Mouse (Mus musculus) megakaryocyte, embryonic 14.5 days (primary cell): ENCODE measurements around the gene Tbc1d9b. TPM values are rescaled to one million over a fixed set of nuclear protein-coding genes. Genes with fewer than 3 reads are reported as not detected.

ENCODE experiments used
- H3K27me3 ChIP-seq: replicated peaks from 2 replicates; pipeline ENCODE3; 2012; ENCODE audit warnings: inconsistent platforms
- H3K36me3 ChIP-seq: replicated peaks from 2 replicates; pipeline ENCODE3; 2012; ENCODE audit warnings: low read length, inconsistent platforms, mixed read lengths
- H3K4me1 ChIP-seq: 2 replicates; pipeline ENCODE4 v1.6.1; 2012; ENCODE audit warnings: inconsistent platforms
- H3K4me3 ChIP-seq: replicated peaks from 2 replicates; pipeline ENCODE3; 2012; ENCODE audit warnings: moderate library complexity, mild to moderate bottlenecking, inconsistent platforms
- H3K9me3 ChIP-seq: 2 replicates; pipeline ENCODE4 v1.6.1; 2012; ENCODE audit warnings: inconsistent platforms
- FLI1 ChIP-seq: IDR thresholded peaks from 2 replicates; pipeline ENCODE4 v1.6.1; 2012; ENCODE audit warnings: low read length, inconsistent platforms, mixed read lengths
- GATA1 ChIP-seq: IDR thresholded peaks from 3 replicates; pipeline ENCODE4 v1.6.1; 2012; ENCODE audit warnings: mixed read lengths, low read length, inconsistent platforms, borderline replicate concordance
- polyA plus RNA-seq: library from polyadenylated mRNA; stranded (reverse); fragments of >175 nt; gene quantifications from 2 replicates; pipeline ENCODE4 v1.2.3, GENCODE M21; 2012; ENCODE audit warnings: low replicate concordance; ENCODE audit not compliant: insufficient read depth

Gene Tbc1d9b
- polyA plus RNA-seq, 1 experiment: 34.0 TPM

DNA sequence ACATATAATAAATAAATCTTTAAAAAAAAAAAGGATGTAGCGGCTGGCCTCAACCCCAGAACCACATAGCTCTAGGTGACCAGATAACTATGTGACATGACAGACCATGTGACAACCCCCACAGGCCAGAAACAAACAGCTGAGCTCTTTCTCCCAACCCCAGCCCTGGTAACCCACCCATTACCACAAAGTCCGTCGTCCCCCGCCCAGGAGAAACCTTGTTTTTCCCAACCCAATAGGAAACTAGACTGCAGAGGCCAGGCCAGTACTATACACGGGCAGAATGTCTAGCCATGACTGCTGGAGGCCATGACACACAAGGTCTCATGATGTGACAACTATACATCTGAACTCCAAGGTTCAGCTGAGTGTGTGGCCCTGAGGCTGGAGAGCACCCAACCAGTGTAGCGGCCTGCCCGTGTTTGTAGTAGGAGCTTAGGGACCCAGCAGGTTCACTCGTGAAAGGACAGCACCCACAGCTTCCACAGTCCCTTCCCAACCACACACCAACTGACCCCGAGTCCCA, 72.2 kb downstream of the Tbc1d9b start:
- Histone ChIP-seq H3K4me3 (no peak overlapping the region), H3K9me3 (no peaks in the 10 kb centered on the region), H3K27me3 (no peaks in the 10 kb centered on the region), H3K36me3 (peaks cover 97% of the 10 kb centered on the region), H3K4me1 (peaks cover 44% of the 10 kb centered on the region)
- TF ChIP-seq FLI1 (no peak), GATA1 (no peak)

DNA sequence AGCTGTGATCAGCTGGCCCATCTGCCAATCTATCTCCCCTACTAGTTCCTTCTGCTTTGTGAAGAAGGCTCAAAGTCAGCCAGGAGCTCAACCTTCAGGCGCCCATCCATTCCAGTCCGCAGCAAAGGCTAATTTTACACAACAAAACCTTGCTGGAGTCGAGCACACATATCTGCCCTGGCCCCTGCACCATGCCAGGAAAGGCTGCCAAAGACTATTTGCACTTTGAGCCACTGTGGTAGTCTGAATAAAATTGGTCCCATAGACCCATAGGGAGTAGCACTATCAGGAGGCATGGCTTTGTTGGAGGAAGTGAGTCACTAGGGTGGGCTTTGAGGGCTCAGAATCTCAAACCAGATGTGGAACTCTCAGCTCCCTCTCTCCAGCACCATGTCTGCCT, 74.2 kb downstream of the Tbc1d9b start:
- Histone ChIP-seq H3K9me3 (no peaks in the 10 kb centered on the region), H3K4me1 (peaks cover 52% of the 10 kb centered on the region), H3K36me3 (peaks cover 87% of the 10 kb centered on the region), H3K27me3 (no peaks in the 10 kb centered on the region), H3K4me3 (no peak overlapping the region)
- TF ChIP-seq GATA1 (no peak), FLI1 (no peak)

DNA sequence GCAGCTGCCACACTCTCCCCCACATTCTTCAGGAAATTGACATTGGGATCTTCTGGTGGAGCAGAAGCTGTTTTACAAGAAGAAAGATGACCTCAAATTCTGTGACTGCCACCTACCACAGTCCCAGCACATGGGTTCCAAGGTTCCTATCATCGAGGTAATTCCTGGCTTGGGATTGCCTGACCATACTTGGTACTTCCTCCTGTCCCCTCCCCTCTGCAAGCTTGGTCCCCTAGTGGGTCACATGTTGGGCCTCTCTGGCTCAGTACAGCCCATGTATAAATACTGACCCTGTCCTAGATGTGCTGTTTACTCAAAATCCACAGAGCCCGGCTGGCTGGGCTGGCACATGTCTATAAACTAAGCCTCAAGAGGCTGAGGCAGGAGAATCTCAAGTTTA, 74.8 kb downstream of the Tbc1d9b start:
- H3K27me3 ChIP-seq: no peaks in the 10 kb centered on the region
- no peak overlapping the region for H3K4me3 ChIP-seq
- no peaks in the 10 kb centered on the region for H3K9me3 ChIP-seq
- peaks cover 56% of the 10 kb centered on the region for H3K4me1 ChIP-seq
- peaks cover 81% of the 10 kb centered on the region for H3K36me3 ChIP-seq
- TF ChIP-seq FLI1 (no peak), GATA1 (no peak)

DNA sequence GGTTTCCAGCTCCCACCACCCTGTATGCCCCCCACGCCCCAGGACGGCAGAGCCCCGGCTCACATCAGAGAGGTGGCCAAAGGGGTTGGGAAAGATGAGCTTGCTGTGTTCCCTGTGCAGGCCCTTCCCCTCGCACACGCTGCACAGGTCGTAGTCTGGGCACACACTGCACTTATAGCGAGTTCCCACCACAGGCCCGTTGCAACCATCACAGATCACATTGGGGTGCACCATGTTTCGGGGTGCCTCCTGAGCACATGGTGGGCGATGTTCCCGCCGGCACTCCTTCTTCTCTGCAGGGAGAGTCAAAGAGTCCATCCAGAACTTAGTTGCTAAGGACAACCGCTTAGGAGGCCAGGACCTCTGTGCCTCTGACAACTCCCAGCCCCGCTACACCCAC, 76.1 kb downstream of the Tbc1d9b start:
- TF ChIP-seq FLI1: no peak
- TF ChIP-seq GATA1: no peak
- no peaks in the 10 kb centered on the region for H3K9me3 ChIP-seq
- H3K4me3 ChIP-seq: peak overlapping the region; percentile 81
- peaks cover 68% of the 10 kb centered on the region for H3K36me3 ChIP-seq
- H3K27me3 ChIP-seq: no peaks in the 10 kb centered on the region
- peaks cover 69% of the 10 kb centered on the region for H3K4me1 ChIP-seq

DNA sequence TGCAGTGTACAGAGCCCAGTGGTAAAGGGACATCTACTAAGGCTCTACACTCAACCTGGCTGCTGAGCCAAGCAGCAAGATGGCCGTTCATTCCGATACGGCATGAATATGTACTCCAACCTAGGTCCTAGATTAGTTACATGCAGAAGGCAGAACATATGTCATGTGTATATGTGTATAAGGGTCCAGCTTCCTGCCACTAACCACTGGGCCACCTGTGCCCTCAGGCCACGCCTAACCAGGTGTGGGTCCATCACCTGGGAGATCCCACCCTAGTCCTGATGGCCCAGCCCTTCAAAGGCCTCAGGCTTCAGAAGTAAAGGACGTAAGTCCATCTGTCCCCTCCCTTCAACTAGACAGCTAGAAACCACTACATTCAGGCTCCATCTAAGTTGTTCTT, 76.8 kb downstream of the Tbc1d9b start:
- peak overlapping the region; percentile 75 for H3K4me3 ChIP-seq

DNA sequence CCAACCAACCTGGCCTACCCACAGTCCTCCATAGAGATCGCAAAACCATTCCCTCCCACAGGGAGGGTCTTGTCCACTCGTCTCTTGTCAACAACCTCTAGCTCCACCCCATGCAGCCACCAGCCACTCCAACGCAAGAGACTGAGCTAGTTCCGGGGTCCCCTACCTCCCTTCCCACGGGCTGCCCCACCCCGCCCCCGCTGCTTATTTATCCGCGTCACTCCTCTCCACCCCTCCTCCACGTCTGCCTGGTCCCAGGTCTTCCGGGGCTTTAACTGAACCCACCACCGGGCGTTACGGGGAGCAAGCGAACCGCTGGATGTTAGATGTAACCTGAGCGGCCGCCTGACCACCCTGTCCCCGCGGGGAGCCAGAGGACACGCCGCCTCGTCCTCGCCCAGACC, 78.9 kb downstream of the Tbc1d9b start:
- peaks cover 74% of the 10 kb centered on the region for H3K4me1 ChIP-seq

More for the DNA sequence above, 76.8 kb downstream of the Tbc1d9b start:
- no peak for TF ChIP-seq FLI1
- TF ChIP-seq GATA1: no peak
- Histone ChIP-seq H3K27me3 (no peaks in the 10 kb centered on the region), H3K9me3 (no peaks in the 10 kb centered on the region), H3K36me3 (peaks cover 61% of the 10 kb centered on the region), H3K4me1 (peaks cover 76% of the 10 kb centered on the region)

DNA sequence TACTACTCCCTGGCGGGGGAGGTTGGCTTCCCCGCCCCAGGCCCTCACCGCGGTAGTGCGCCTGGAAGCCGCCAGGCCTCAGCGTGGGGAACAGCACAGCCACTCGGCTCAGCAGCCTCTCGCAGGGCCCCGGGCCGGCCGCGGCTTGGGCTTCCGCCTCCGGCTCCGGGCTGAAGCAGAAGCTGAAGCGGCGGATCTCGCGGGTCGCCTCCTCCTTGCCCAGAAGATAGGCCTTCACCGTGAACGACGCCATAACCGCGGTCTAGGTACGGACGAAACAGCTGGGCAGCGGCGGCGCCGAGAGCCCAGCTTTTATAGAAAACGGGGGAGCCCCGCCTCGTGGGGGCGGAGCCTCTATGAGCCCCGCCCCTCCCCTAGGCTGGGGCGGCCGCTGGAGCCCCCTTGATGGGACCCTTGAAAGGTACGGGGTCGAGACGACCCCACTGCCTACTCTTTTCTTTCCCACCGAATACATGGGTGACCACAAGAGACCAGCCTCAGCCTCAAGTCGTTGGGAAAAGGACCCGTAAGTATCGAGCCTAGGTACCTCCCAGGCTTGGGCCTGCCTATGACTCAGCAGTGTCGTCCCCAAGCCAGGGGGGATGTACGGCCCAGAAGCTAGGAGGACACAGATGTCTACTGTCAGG, 79.4 kb downstream of the Tbc1d9b start, which contains the start of the genes Sqstm1 and Mgat4b:
Gene Sqstm1 (minus strand): TSS at position 323 of the 647 bp plus-strand sequence.
Gene Mgat4b (plus strand): TSS at position 386 of the 647 bp plus-strand sequence.
- Histone ChIP-seq H3K4me3 (peak within 1 kb of the TSS; percentile 97), H3K4me1 (peaks cover 76% of the 10 kb centered on the region), H3K9me3 (no peaks in the 10 kb centered on the region), H3K36me3 (peaks cover 40% of the 10 kb centered on the region), H3K27me3 (no peaks in the 10 kb centered on the region)
- TF ChIP-seq GATA1 (no peak), FLI1 (no peak)

More for the DNA sequence above, 78.9 kb downstream of the Tbc1d9b start:
- Histone ChIP-seq H3K9me3 (no peaks in the 10 kb centered on the region), H3K36me3 (peaks cover 41% of the 10 kb centered on the region), H3K4me3 (peak overlapping the region; percentile 97), H3K27me3 (no peaks in the 10 kb centered on the region)
- TF ChIP-seq FLI1 (no peak), GATA1 (no peak)

DNA sequence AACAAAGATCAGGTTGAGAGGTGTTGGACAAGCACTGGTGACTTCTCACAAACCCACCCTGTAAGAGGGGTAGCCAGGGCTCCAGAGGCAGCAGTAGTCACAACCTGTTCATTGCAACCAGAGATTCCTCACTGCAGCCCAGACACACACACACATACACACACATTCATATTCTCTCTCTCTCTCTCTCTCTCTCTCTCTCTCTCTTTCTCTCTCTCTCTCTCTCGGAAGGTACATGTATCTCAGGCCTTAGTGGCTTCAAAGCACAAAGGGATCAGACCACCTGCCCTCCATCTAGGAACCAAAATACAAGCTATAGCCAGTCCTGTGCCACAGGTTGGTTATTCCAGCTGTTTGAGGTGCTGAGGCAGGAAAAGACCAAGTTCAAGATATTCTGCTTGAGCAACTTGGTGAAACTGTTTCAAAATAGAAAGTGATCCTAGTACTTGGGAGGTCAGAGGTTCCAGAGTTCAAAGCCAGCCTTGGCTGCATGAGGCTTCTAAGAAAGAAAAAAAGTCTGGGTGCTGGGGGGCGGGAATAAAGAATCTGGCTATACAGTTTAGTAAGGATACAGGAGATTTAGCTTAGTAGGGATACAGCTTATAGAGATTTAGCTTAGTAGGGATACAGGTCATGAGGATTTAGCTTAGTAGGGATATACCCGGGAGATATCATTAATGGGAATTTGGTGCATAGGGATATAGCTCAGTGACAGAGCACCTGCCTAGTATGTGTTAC, 80.3 kb downstream of the Tbc1d9b start:
- no peaks in the 10 kb centered on the region for H3K27me3 ChIP-seq
- TF ChIP-seq GATA1 (no peak), FLI1 (no peak)
- H3K4me3 ChIP-seq: peak overlapping the region; percentile 97
- peaks cover 37% of the 10 kb centered on the region for H3K36me3 ChIP-seq
- H3K4me1 ChIP-seq: peaks cover 76% of the 10 kb centered on the region
- H3K9me3 ChIP-seq: no peaks in the 10 kb centered on the region

DNA sequence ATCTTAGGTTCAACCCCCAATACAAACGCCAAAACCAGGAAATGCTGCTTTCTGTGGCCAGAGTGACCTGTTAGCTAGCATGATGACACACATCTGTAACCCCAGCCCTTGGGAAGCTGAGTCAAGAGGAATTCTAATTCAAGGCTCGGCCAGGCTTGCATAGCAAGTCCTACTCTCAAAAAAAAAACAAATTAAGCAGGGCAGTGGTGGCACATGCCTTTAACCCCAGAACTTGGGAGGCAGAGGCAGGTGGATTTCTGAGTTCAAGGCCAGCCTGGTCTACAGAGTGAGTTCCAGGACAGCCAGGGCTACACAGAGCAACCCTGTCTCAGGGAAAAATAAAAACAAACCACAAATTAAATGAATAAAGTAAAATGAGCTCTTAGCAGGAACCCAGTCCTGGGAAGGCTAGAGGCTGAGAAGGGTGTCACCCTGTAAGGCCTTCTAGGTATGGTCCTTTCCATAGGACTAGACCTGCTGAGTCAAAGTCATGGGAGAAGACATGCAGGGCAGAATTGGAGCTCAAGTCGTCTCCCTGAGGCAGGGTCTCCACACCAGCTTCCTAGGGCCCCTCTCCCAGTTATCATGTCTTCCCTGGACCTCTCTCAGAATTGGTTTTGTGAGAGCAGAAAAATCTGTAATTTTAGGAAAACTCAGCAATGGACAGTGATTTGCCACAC, 81.0 kb downstream of the Tbc1d9b start:
- TF ChIP-seq GATA1 (no peak), FLI1 (no peak)
- H3K9me3 ChIP-seq: no peaks in the 10 kb centered on the region
- peaks cover 32% of the 10 kb centered on the region for H3K36me3 ChIP-seq
- H3K4me3 ChIP-seq: peak overlapping the region; percentile 84
- H3K27me3 ChIP-seq: no peaks in the 10 kb centered on the region
- peaks cover 76% of the 10 kb centered on the region for H3K4me1 ChIP-seq
